Comparison of ENCODE assay signal across 20 mouse cellular contexts in genomic region chr5:24938046-24938822, GRCm38 (mm10).
A peak's percentile ranks its signal among the peaks of the same experiment; 100 is the strongest.
DNase-seq lines count a peak whose midpoint lies in the region; ATAC-seq and TF ChIP-seq lines count a peak whose summit lies in the region.
"Had no signal": no experiment of that assay in that cellular context is flagged by ENCODE, and none has a peak within 500 bp of the region (broad histone marks: within the 10 kb centered on the region; RNA-seq: fewer than 3 reads in every experiment).

No protein-coding gene starts in this region.

- no peak for ATAC-seq in kidney, embryonic 16.5 days (ENCODE audit: low FRiP score, low TSS enrichment)
- ATAC-seq: CD4-positive, CD25-positive, alpha-beta regulatory T cell, adult 4 months; inflammation-experienced regulatory T-cells, adult 6 months; midbrain, embryonic 15.5 days had no signal

- no peak overlapping the region for H3K9ac ChIP-seq in heart, adult 2 months (ENCODE audit: low read depth, low read length)
- H3K9ac ChIP-seq in kidney, embryonic 16.5 days (replicated peaks; ENCODE audit: low read length): no peak overlapping the region
- H3K9ac ChIP-seq: hindbrain, embryonic 12.5 days; limb, embryonic 15.5 days; liver, embryonic 15.5 days; midbrain, embryonic 15.5 days had no signal

- no peak for TF ChIP-seq EP300 in heart, adult 2 months (IDR thresholded peaks at IDR 0.05; ENCODE audit: insufficient read depth, low read depth, low read length)

- peaks cover 4% of the 10 kb centered on the region for H3K4me1 ChIP-seq in heart, adult 2 months (ENCODE audit: control insufficient read depth, insufficient read depth, low read length)
- H3K4me1 ChIP-seq in brown adipose tissue, adult 24 weeks (ENCODE audit: control insufficient read depth, insufficient read depth, insufficient read length, low read length): no peaks in the 10 kb centered on the region
- H3K4me1 ChIP-seq in lung, adult 2 months (ENCODE audit: control insufficient read depth, insufficient read depth, low read length): no peaks in the 10 kb centered on the region
- H3K4me1 ChIP-seq in kidney, embryonic 16.5 days (ENCODE audit: insufficient read depth, low read length): 0 out of 2 replicates have a peak, but pooled peaks cover 9% of the 10 kb centered on the region
- H3K4me1 ChIP-seq: embryonic facial prominence, embryonic 10.5 days; hindbrain, embryonic 12.5 days; limb, embryonic 15.5 days; midbrain, embryonic 15.5 days had no signal

- peaks cover 5% of the 10 kb centered on the region; the same call in 1 of the 2 replicates for H3K9me3 ChIP-seq in kidney, embryonic 16.5 days (ENCODE audit: low read length)
- H3K9me3 ChIP-seq: embryonic facial prominence, embryonic 10.5 days; hindbrain, embryonic 12.5 days; limb, embryonic 15.5 days; liver, embryonic 15.5 days; midbrain, embryonic 15.5 days had no signal

- no peaks in the 10 kb centered on the region for H3K27me3 ChIP-seq in heart, adult 2 months (ENCODE audit: control insufficient read depth, insufficient read depth, low read length)
- no peaks in the 10 kb centered on the region for H3K27me3 ChIP-seq in kidney, embryonic 16.5 days (ENCODE audit: insufficient read depth, low read length)
- H3K27me3 ChIP-seq: hindbrain, embryonic 12.5 days; limb, embryonic 15.5 days; liver, embryonic 15.5 days; midbrain, embryonic 15.5 days had no signal

- no peak for TF ChIP-seq POLR2A in heart, adult 2 months (IDR thresholded peaks at IDR 0.05; ENCODE audit: insufficient read depth, low read depth, low read length)
- no peak for TF ChIP-seq POLR2A in lung, adult 2 months (IDR thresholded peaks at IDR 0.05; ENCODE audit: borderline replicate concordance, extremely low read depth, low read depth, low read length)

- DNase-seq in heart, postnatal 10 days: peak; percentile 26 to 48
- no peak for DNase-seq in heart, adult 2 months
- DNase-seq in cerebellum, adult 9-11 months: peak; percentile 62
- DNase-seq in lung, adult 2 months: no peak
- DNase-seq in thymus, adult 18-20 months: no peak
- DNase-seq: kidney, adult 2 months; kidney, postnatal 14 days; lung, postnatal 10 days; right cerebral cortex, postnatal 14 days had no signal

- H3K4me3 ChIP-seq in heart, adult 2 months: no peak overlapping the region
- no peak overlapping the region for H3K4me3 ChIP-seq in brown adipose tissue, adult 24 weeks (ENCODE audit: insufficient read depth, low read depth, low read length)
- H3K4me3 ChIP-seq in lung, adult 2 months (replicated peaks; ENCODE audit: extremely low read depth, low read depth, low read length): no peak overlapping the region
- no peak overlapping the region for H3K4me3 ChIP-seq in kidney, embryonic 16.5 days (ENCODE audit: low read length)
- H3K4me3 ChIP-seq: embryonic facial prominence, embryonic 10.5 days; hindbrain, embryonic 12.5 days; limb, embryonic 15.5 days; liver, embryonic 15.5 days; megakaryocyte, embryonic 14.5 days; midbrain, embryonic 15.5 days had no signal

- H3K79me2 ChIP-seq in heart, adult 2 months (replicated peaks; ENCODE audit: control insufficient read depth, insufficient read depth, low read length): no peaks in the 10 kb centered on the region

- no peaks in the 10 kb centered on the region for H3K36me3 ChIP-seq in heart, adult 2 months (ENCODE audit: control insufficient read depth, insufficient read depth, low read length)
- 0 out of 2 replicates have a peak, but pooled peaks cover 3% of the 10 kb centered on the region for H3K36me3 ChIP-seq in kidney, embryonic 16.5 days (ENCODE audit: insufficient read depth, low read length)
- H3K36me3 ChIP-seq: embryonic facial prominence, embryonic 10.5 days; hindbrain, embryonic 12.5 days; limb, embryonic 15.5 days; liver, embryonic 15.5 days; midbrain, embryonic 15.5 days had no signal

- H3K4me2 ChIP-seq in kidney, embryonic 16.5 days (replicated peaks; ENCODE audit: low read depth, low read length): no peak overlapping the region
- H3K4me2 ChIP-seq: heart, embryonic 11.5 days; hindbrain, embryonic 12.5 days; limb, embryonic 15.5 days; liver, embryonic 15.5 days; midbrain, embryonic 15.5 days had no signal

- no peak for TF ChIP-seq CTCF in heart, adult 2 months (IDR thresholded peaks at IDR 0.05)
- TF ChIP-seq CTCF in lung, adult 2 months (IDR thresholded peaks at IDR 0.05; ENCODE audit: insufficient read depth, low read length): no peak

- intact Hi-C loops in heart, postnatal 10 days (cut with DNase I): no loop called here
- intact Hi-C loops in heart, adult 2 months (cut with DNase I): no loop called here

- 67% methylated on average over 5 of the region's 5 CpGs for WGBS in heart, adult 2 months
- 60% methylated on average over 5 of the region's 5 CpGs for WGBS in lung, adult 2 months
- 59% methylated on average over 5 of the region's 5 CpGs for WGBS in kidney, embryonic 16.5 days

- no peak overlapping the region for H3K27ac ChIP-seq in heart, adult 2 months
- H3K27ac ChIP-seq in brown adipose tissue, adult 24 weeks (replicated peaks; ENCODE audit: low read depth, low read length): 0 out of 2 replicates have a peak overlapping the region, but pooled peaks have one; percentile 3
- no peak overlapping the region for H3K27ac ChIP-seq in kidney, embryonic 16.5 days (ENCODE audit: low read length)
- H3K27ac ChIP-seq: embryonic facial prominence, embryonic 10.5 days; hindbrain, embryonic 12.5 days; limb, embryonic 15.5 days; liver, embryonic 15.5 days; midbrain, embryonic 15.5 days had no signal

Comparison
In these comparisons a context has a peak if more than half of its experiments do, and no peak if none do; other contexts are left out.
1. DNase-seq: peak in heart, postnatal 10 days (2 of 2) and cerebellum, adult 9-11 months (single experiment); none in heart, adult 2 months (0 of 2), lung, adult 2 months (single experiment) and thymus, adult 18-20 months (0 of 2).